Mouse (Mus musculus) spleen, adult 12 weeks (tissue): ENCODE results near the gene Dtnbp1.

ENCODE experiments used
- DNase-seq: peaks from one replicate; pipeline ENCODE4 v3.0.0; 2022; ENCODE audit warnings: low spot score

The Dtnbp1 gene

GRCm38 (mm10) chr13:45001911-45002615, at the start of gene Dtnbp1:
Gene Dtnbp1 (minus strand): TSS chr13:45002147.
- peak; percentile 72 for DNase-seq

DNA sequence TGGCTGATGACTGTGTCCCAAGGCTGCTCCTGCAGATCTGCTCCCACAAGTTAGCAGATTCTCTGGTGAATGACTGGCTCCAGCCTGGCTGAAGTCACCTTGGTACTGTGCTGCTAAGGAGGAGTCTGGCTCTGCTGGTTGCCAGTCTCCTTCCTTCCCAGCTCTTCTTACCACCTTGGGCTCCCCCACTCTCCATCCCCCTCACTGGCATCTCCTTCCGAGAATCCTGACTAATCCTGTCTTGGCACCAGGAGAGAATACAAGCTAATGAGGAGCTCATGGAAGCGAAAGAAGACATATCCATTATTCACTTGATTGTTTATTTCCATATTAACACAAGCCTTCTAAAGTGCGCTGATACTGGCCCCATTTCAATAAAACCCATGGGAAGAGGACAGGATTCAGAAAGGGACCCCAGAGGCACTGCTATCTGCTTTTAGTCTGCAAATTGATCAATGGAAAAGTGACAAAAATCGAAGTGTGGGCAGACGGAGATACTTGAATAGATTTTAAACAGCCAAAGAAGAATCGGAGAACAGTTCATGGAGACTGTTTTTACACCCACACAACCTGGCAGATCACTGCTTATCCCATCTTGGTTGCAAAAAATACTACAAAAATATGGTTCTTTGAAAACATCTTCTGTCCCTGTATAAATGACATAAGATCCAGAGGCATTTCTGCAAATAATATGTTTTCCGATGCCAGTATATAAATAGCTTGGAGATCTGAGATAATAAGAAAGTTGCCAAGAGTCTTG, 47.5 kb upstream of the Dtnbp1 start:
- no peak for DNase-seq

- DNase-seq = no peak
Measured at GRCm38 (mm10) chr13:45043466-45043865, 41.5 kb upstream of the Dtnbp1 start.

GRCm38 (mm10) chr13:45040741-45041140, 38.8 kb upstream of the Dtnbp1 start:
- DNase-seq = no peak

GRCm38 (mm10) chr13:45040195-45040594, 38.2 kb upstream of the Dtnbp1 start:
- no peak for DNase-seq

DNA sequence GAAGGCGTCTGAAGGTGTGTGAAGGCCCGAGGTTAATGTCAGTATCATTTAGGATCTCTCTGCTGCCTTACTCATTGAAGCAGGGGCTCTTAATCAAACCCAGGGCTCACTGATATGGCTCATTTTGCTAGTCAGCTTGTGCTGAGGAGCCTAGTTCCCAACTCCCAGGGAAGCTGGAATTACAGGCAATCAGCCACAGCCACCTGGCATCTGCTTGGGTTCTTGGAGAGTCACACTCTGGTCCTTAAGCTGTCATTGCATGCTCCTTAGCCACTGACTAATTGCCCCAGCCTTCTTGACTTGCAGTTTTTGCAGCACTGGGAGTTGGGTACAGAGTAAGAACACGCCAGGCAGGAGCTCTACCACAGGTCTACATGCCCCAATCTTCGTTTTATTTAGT, 34.5 kb upstream of the Dtnbp1 start:
- no peak for DNase-seq

DNA sequence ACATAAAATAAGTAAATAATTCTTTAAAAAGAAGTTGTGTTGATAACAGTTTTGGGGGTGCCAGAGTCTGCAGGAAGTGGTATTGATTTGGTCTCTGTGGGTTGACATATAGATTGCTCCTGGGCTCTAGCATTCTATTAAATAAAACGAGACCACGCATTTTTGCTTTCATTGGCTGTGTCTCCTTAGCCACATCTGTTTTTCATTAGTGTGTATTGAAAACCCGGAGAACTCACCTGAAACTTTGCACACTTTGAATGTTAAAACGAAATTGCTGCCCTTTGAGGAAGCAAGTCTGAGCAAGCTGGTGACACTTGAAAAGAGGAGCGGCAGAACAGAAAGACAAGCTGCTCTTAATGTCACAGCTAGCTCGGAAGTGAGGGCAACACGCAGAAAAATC, 32.8 kb upstream of the Dtnbp1 start:
- no peak for DNase-seq

DNA sequence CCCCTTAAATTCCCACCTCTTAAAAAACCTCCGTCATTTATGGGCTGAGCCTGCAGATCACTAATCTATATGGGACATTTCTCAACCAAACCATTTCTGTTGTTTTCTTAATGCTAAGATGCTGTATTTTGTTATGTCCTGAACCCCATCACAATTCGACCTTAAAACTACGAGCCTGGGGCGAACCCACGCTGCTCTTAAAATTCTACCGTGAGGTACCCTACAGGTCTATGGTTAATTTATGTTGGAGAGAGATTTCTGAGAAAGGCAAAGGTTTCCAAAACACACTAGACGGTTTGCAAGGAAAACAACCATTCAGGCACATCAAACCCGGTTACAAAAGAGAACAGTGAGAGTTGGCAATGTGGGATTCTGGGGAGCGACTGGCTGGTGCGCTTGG, 31.4 kb upstream of the Dtnbp1 start:
- DNase-seq = no peak

- no peak for DNase-seq
Measured at GRCm38 (mm10) chr13:45032484-45032883, 30.5 kb upstream of the Dtnbp1 start.

DNA sequence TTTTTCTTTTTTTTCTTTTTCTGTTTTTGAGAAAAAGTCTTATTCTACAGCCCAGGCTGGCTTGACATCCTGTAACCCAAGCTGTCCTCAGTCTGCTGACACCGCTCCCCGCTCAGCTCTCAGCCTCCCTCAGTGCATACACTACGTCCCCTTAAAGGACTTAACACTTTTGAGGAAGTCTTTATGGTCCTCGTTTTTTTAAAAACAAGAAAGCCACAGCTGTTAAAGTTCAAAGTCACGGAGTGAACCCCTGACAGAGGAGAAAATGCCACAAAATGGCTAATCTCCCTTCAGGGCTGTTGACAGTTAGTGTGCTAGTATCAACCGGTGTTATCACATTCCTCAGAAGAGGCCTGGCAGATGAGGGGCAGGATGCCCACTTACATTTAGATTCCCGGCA, 29.8 kb upstream of the Dtnbp1 start:
- no peak for DNase-seq

- DNase-seq = no peak
Measured at GRCm38 (mm10) chr13:45031314-45031713, 29.4 kb upstream of the Dtnbp1 start.

GRCm38 (mm10) chr13:45030830-45031229, 28.9 kb upstream of the Dtnbp1 start:
- DNase-seq = peak; percentile 66

DNA sequence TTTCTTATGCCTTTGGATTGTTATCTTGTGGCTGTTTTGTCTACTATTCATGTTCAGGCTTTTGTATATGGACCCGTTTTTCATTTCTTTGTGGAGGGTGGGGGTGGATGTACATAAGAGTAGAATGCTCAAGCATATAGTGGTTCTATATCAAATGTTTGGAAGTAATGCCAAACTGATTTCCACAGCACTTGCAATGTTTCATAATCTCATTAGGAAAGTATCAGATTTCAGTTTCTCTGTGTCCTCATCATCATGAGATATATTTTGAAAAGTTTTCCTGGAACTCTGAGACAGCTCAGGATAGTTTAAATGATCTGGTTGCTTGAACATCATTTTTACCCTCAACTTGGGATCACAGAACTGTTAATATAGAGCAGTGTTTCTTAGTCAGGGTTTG, 27.8 kb upstream of the Dtnbp1 start:
- DNase-seq = no peak

DNA sequence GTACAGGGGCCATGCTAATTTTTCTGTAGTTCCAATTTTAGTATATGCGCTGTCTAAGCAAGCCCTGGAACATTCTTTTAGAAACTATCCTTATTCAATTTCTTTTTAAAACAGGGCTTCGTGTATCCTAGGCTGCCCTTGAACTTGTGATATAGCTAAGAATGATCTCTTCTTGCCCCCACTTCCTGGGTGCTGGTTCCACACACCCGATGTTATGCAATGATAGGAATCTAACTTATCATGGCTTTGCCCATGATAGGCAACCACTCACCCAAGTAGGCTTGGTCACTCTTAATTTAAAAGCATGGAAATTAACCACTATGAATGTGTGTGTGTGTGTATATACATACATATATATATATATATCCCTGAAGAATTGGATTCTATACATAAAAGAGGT, 24.3 kb upstream of the Dtnbp1 start:
- no peak for DNase-seq

DNA sequence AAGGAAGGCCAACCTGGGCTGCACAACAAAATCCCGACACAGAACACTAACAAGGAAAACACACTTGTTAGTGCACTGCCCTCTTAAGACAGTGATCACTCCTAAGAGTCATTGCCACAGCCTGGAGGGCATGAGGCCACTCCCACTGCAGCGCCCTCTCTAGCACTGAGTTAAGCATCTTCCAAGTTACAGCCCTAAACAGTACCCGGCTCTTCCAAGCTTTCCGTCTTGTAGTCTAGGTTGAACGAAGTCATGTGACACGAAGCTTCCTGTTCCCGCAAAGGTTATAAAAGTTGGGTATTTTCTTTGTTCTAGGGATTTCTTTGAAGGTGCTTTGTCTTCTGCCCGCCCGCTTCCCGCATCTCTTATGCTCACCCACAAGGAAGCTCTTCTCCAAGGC, 22.9 kb upstream of the Dtnbp1 start:
- no peak for DNase-seq

GRCm38 (mm10) chr13:45023356-45024150, 21.6 kb upstream of the Dtnbp1 start:
- no peak for DNase-seq

GRCm38 (mm10) chr13:45008150-45008549, 6.2 kb upstream of the Dtnbp1 start:
- DNase-seq = peak; percentile 37

- DNase-seq = no peak
Measured at GRCm38 (mm10) chr13:45007726-45008125, 5.8 kb upstream of the Dtnbp1 start.

DNA sequence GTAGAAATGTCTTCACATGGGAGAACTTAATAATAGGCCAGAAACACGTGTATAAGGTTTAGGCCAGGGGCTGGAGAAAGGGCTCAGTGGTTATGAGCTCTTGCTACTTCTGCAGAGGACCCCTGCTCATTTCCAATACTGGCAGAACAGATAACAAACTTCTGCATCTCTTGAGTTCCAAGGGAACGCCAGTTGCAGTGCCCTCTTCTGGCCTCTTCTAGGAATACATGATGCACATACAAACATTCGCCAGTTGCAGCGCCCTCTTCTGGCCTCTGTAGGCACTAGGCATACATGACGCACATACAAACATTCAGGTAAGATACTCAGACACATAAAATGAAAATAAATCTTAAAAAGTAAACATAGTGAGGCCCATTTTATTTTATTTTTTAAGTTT, 4.5 kb upstream of the Dtnbp1 start:
- DNase-seq = peak; percentile 11

- DNase-seq = peak; percentile 42
Measured at GRCm38 (mm10) chr13:45005861-45006260, 3.9 kb upstream of the Dtnbp1 start.

- DNase-seq = no peak
Measured at GRCm38 (mm10) chr13:45004987-45005592, 3.1 kb upstream of the Dtnbp1 start.

- no peak for DNase-seq
Measured at GRCm38 (mm10) chr13:45003026-45003425, 1.1 kb upstream of the Dtnbp1 start.
